Mouse (Mus musculus): ENCODE data around the gene Aldh16a1. TPM values are rescaled to one million over a fixed set of nuclear protein-coding genes. Genes with fewer than 3 reads are reported as not detected.
A peak's percentile ranks its signal among the peaks of the same experiment; 100 is the strongest.

The Aldh16a1 gene
- 34.9 and 39.6 TPM in 2 replicates for polyA plus RNA-seq (2016; fragmentation: Nextera tagmentation; extraction: Ambion mirVana)

DNA sequence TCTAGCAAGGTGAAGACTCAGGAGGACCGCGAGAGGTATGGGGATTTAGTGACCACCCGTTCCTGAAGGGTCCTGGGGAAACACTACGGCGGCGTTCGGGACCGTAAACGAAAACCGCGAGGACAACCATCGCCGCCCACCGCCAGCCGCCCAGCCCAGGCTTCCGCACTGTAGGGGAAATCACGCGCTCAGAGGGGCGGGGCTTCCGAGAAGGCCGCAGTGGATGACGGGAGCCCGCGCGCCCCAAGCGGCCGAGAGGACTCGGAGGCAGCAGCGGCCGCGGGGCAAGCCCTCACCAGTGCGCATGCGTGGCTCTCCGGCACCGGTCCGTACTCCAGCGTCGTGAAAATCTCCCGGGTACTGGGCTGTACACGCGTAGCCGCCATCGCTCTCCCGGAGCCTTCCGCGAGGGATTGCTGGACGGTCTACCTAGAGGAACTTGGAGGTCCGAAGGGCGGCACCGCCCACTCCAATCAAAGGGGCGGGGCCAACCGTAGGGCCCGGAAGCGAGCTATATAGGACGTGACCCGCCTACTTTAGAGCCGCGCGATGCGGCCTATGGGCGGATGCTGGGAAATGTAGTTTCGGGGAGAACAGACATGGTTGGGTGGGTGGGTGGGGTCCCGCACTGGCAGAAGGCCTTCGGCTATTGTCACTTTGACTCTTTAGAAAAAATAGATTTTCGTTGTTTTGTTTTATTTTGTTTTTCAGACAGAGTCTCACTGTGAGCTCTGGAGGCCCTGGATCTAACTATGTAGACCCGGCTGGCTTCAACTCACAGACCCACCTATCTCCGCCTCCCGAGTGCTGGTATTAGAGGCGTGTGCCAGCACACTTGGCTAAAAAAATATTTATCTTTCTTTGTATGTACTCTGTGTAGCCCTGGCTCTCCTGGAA lies at the start of gene Aldh16a1, which contains the start of gene Pih1d1:
Gene Aldh16a1 (minus strand): TSS at position 489 of the 897 bp plus-strand sequence.
Gene Pih1d1 (plus strand): TSS at position 208 of the 897 bp plus-strand sequence.
- peak; percentile 97 for ATAC-seq (ENCODE audit: insufficient number of reproducible peaks, low FRiP score)
- H3K4me2 ChIP-seq: peak within 1 kb of the TSS; percentile 82
- H3K9me3 ChIP-seq (replicated peaks): no peaks in the 10 kb centered on the region
- WGBS: 4% methylated on average over 69 of the region's 69 CpGs
- peaks cover 12% of the 10 kb centered on the region for H3K4me1 ChIP-seq (replicated peaks)
- peak within 1 kb of the TSS; percentile 66 for H3K4me3 ChIP-seq
- H3K36me3 ChIP-seq: peaks cover 23% of the 10 kb centered on the region
- H3K27ac ChIP-seq (ENCODE audit: poor library complexity, severe bottlenecking): peak within 1 kb of the TSS; percentile 94
- H3K27me3 ChIP-seq (replicated peaks): no peaks in the 10 kb centered on the region
- H3K9ac ChIP-seq: peak within 1 kb of the TSS; percentile 86

- H3K27me3 ChIP-seq (replicated peaks): peaks cover 34% of the 10 kb centered on the region
- H3K9ac ChIP-seq: peak overlapping the region; percentile 13; the same call in 1 of the 2 replicates
- H3K9me3 ChIP-seq (replicated peaks): no peaks in the 10 kb centered on the region
- H3K36me3 ChIP-seq: no peaks in the 10 kb centered on the region
- peaks cover 9% of the 10 kb centered on the region for H3K4me1 ChIP-seq (replicated peaks)
- H3K4me3 ChIP-seq: no peak overlapping the region
- no peak for ATAC-seq (ENCODE audit: insufficient number of reproducible peaks, low FRiP score)
- H3K4me2 ChIP-seq: no peak overlapping the region
- WGBS: 17% methylated on average over 10 of the region's 10 CpGs
- H3K27ac ChIP-seq (ENCODE audit: poor library complexity, severe bottlenecking): no peak overlapping the region
Observed at GRCm38 (mm10) chr7:45202654-45203053, 48.3 kb upstream of the Aldh16a1 start.

- ATAC-seq (ENCODE audit: insufficient number of reproducible peaks, low FRiP score): no peak
- no peaks in the 10 kb centered on the region for H3K9me3 ChIP-seq (replicated peaks)
- H3K9ac ChIP-seq: no peak overlapping the region
- H3K27me3 ChIP-seq (replicated peaks): peaks cover 47% of the 10 kb centered on the region
- no peak overlapping the region for H3K4me2 ChIP-seq
- no peaks in the 10 kb centered on the region for H3K36me3 ChIP-seq
- WGBS: 72% methylated on average over 11 of the region's 11 CpGs
- no peak overlapping the region for H3K4me3 ChIP-seq
- no peak overlapping the region for H3K27ac ChIP-seq (ENCODE audit: poor library complexity, severe bottlenecking)
- H3K4me1 ChIP-seq (replicated peaks): peaks cover 19% of the 10 kb centered on the region
Observed at GRCm38 (mm10) chr7:45198961-45199360, 44.6 kb upstream of the Aldh16a1 start.

- Histone ChIP-seq H3K4me1 (replicated peaks) (peaks cover 19% of the 10 kb centered on the region), H3K4me3 (no peak overlapping the region), H3K27ac (ENCODE audit: poor library complexity, severe bottlenecking) (no peak overlapping the region), H3K9me3 (replicated peaks) (no peaks in the 10 kb centered on the region), H3K27me3 (replicated peaks) (peaks cover 49% of the 10 kb centered on the region), H3K4me2 (no peak overlapping the region), H3K9ac (peak overlapping the region; percentile 59), H3K36me3 (no peaks in the 10 kb centered on the region)
- WGBS: 9% methylated on average over 5 of the region's 5 CpGs
- ATAC-seq (ENCODE audit: insufficient number of reproducible peaks, low FRiP score): no peak
Observed at GRCm38 (mm10) chr7:45198435-45198834, 44.1 kb upstream of the Aldh16a1 start.

- Histone ChIP-seq H3K4me3 (no peak overlapping the region), H3K4me2 (no peak overlapping the region), H3K36me3 (no peaks in the 10 kb centered on the region), H3K4me1 (replicated peaks) (peaks cover 12% of the 10 kb centered on the region), H3K9ac (no peak overlapping the region), H3K27me3 (replicated peaks) (peaks cover 54% of the 10 kb centered on the region), H3K27ac (ENCODE audit: poor library complexity, severe bottlenecking) (no peak overlapping the region), H3K9me3 (replicated peaks) (no peaks in the 10 kb centered on the region)
- no peak for ATAC-seq (ENCODE audit: insufficient number of reproducible peaks, low FRiP score)
- WGBS: 59% methylated on average over 5 of the region's 5 CpGs
Observed at GRCm38 (mm10) chr7:45196994-45197393, 42.6 kb upstream of the Aldh16a1 start.

DNA sequence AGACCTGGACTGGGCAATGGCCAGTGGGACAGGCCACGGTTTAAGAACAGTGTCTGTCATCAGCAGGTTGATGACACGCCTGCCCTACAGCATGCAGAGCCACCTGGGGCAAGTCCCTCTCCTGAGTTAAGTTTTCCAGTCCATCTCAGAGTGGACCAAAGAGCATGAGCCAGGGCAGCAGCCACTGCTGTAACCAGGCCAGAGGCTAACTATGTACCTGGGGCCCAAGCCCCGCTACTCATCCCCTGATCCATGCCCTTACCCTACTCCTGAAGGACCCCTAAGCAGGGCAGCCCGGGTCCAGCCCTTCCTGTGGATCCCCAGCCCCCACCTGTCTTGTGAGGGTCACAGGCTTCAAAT lies 41.8 kb upstream of the Aldh16a1 start:
- no peak for ATAC-seq (ENCODE audit: insufficient number of reproducible peaks, low FRiP score)
- H3K27me3 ChIP-seq (replicated peaks): peaks cover 60% of the 10 kb centered on the region
- WGBS: 76% methylated on average over 4 of the region's 4 CpGs
- H3K27ac ChIP-seq (ENCODE audit: poor library complexity, severe bottlenecking): no peak overlapping the region
- no peak overlapping the region for H3K4me2 ChIP-seq
- H3K4me3 ChIP-seq: no peak overlapping the region
- H3K36me3 ChIP-seq: no peaks in the 10 kb centered on the region
- no peak overlapping the region for H3K9ac ChIP-seq
- H3K4me1 ChIP-seq (replicated peaks): peaks cover 19% of the 10 kb centered on the region
- no peaks in the 10 kb centered on the region for H3K9me3 ChIP-seq (replicated peaks)

GRCm38 (mm10) chr7:45195341-45196175 lies 41.2 kb upstream of the Aldh16a1 start:
- H3K4me3 ChIP-seq: no peak overlapping the region
- H3K4me1 ChIP-seq (replicated peaks): peaks cover 23% of the 10 kb centered on the region
- H3K9ac ChIP-seq: no peak overlapping the region
- H3K27ac ChIP-seq (ENCODE audit: poor library complexity, severe bottlenecking): no peak overlapping the region
- 44% methylated on average over 13 of the region's 13 CpGs for WGBS
- no peak for ATAC-seq (ENCODE audit: insufficient number of reproducible peaks, low FRiP score)
- H3K9me3 ChIP-seq (replicated peaks): no peaks in the 10 kb centered on the region
- no peak overlapping the region for H3K4me2 ChIP-seq
- peaks cover 62% of the 10 kb centered on the region for H3K27me3 ChIP-seq (replicated peaks)
- H3K36me3 ChIP-seq: no peaks in the 10 kb centered on the region

DNA sequence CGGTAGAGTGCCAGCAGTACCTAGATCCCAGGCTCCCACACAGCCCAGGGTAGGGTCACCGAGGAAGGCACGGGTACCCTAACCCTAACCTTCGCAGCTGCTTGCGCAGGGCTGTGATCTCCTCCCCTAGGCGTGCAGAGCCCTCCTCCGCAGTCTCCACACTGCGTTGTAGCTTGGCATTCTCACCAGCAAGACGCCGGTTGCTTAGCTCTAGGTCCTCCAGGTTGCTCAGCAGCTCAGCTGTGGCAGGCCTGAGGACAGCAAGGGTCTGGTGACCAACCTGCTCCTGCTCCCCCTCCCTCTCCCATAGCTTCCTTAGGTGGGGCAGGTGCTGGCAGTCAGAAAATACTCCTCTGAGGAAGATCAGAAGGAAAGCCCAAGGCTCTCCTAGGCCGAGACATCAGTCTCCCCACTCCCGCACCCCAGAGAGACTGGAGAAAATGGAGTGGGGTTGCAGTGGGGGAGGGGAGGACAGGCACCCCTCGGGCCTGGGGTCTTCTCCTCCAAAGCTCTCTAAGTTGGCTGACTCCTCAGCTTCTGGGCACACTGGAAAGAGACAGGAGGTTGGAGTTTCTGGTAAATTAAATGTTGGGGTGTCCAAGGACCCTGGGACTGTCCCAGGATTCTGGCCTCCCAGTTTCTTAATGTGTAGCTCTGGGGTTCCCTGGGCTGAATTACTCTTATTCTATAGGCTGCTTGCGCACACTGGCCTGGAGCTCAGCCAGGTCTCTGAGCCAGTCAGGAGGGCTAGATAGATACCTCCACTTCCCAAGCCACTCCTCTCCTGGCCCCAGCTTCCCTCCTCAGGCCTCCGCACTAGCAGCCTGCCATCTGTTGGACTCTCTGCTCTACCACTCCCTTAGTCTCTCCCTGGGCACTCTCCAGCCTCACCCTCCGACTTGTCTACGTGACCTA lies 39.7 kb upstream of the Aldh16a1 start:
- Histone ChIP-seq H3K4me2 (no peak overlapping the region), H3K27me3 (replicated peaks) (peaks cover 65% of the 10 kb centered on the region), H3K27ac (ENCODE audit: poor library complexity, severe bottlenecking) (no peak overlapping the region), H3K4me3 (no peak overlapping the region), H3K4me1 (replicated peaks) (peaks cover 23% of the 10 kb centered on the region), H3K9me3 (replicated peaks) (no peaks in the 10 kb centered on the region), H3K9ac (no peak overlapping the region), H3K36me3 (no peaks in the 10 kb centered on the region)
- no peak for ATAC-seq (ENCODE audit: insufficient number of reproducible peaks, low FRiP score)
- 70% methylated on average over 17 of the region's 17 CpGs for WGBS

- H3K4me2 ChIP-seq: no peak overlapping the region
- WGBS: 60% methylated on average over 5 of the region's 5 CpGs
- H3K4me3 ChIP-seq: no peak overlapping the region
- no peak overlapping the region for H3K27ac ChIP-seq (ENCODE audit: poor library complexity, severe bottlenecking)
- H3K36me3 ChIP-seq: no peaks in the 10 kb centered on the region
- ATAC-seq (ENCODE audit: insufficient number of reproducible peaks, low FRiP score): no peak
- H3K27me3 ChIP-seq (replicated peaks): peaks cover 68% of the 10 kb centered on the region
- H3K9me3 ChIP-seq (replicated peaks): no peaks in the 10 kb centered on the region
- H3K4me1 ChIP-seq (replicated peaks): peaks cover 23% of the 10 kb centered on the region
- H3K9ac ChIP-seq: no peak overlapping the region
Observed at GRCm38 (mm10) chr7:45193406-45193805, 39.0 kb upstream of the Aldh16a1 start.

DNA sequence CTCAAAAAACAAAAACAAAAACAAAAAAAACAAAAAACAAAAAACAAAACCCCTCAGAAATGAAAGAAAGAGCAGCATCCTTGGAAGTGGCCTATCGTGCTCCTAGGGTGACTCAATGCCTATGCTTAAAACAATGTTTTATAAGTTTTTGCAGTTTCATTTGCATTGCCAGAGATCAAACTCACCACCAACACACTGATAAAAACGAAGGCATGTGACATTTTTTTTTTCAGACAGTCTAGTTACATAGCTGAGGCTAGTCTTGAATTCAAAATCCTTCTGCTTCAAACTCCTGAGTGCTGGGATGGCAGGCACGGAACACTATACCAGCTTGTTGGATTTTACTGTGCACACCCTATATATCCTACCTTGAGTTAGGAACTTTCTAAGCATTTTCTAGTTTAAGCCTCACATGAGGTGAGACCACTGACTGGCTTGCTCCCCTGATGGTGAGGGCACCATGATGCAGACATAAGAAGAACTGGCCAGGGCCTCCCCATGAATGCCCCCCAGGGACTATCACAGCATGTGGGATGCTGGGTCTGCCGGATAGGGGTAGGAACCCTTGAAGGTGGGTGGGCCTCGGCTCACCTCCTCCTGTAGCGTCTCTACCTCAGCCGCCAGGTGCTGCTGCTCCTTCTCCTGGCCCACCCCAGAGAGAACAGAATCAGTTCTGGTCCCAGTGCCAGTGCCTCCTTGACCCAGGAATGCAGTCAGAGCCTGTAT lies 38.4 kb upstream of the Aldh16a1 start:
- Histone ChIP-seq H3K9ac (no peak overlapping the region), H3K4me3 (no peak overlapping the region), H3K27me3 (replicated peaks) (peaks cover 75% of the 10 kb centered on the region), H3K27ac (ENCODE audit: poor library complexity, severe bottlenecking) (no peak overlapping the region), H3K9me3 (replicated peaks) (no peaks in the 10 kb centered on the region), H3K36me3 (no peaks in the 10 kb centered on the region), H3K4me2 (no peak overlapping the region), H3K4me1 (replicated peaks) (peaks cover 23% of the 10 kb centered on the region)
- WGBS: 80% methylated on average over 7 of the region's 7 CpGs
- no peak for ATAC-seq (ENCODE audit: insufficient number of reproducible peaks, low FRiP score)
